In genomic region chr1:54925451-54925934, GRCm38 (mm10) we compare ENCODE assay signal across 8 mouse cellular contexts. TPM values are rescaled to one million over a fixed set of nuclear protein-coding genes. Genes with fewer than 3 reads are reported as not detected.
DNase-seq lines count a peak whose midpoint lies in the region; ATAC-seq and TF ChIP-seq lines count a peak whose summit lies in the region.

No protein-coding gene starts in this region.

- peak overlapping the region; percentile 88 for H3K4me2 ChIP-seq in heart, embryonic 11.5 days
- H3K4me2 ChIP-seq in kidney, postnatal 0 days (ENCODE audit: low read length) = peak overlapping the region; percentile 80

- H3K27ac ChIP-seq in heart, embryonic 11.5 days (ENCODE audit: low read depth, low read length) = peak overlapping the region; percentile 65
- peak overlapping the region; percentile 76 for H3K27ac ChIP-seq in kidney, postnatal 0 days

- H3K9me3 ChIP-seq in heart, embryonic 11.5 days (replicated peaks; ENCODE audit: control insufficient read depth, low read length) = no peaks in the 10 kb centered on the region
- H3K9me3 ChIP-seq in kidney, postnatal 0 days (replicated peaks; ENCODE audit: low read length) = no peaks in the 10 kb centered on the region

- peak overlapping the region; percentile 91 for H3K4me3 ChIP-seq in heart, embryonic 11.5 days (ENCODE audit: low read depth, low read length)
- H3K4me3 ChIP-seq in kidney, postnatal 0 days (replicated peaks; ENCODE audit: low read depth, low read length) = peak overlapping the region; percentile 90

- no peaks in the 10 kb centered on the region for H3K27me3 ChIP-seq in heart, embryonic 11.5 days (ENCODE audit: control insufficient read depth, insufficient read depth, low read length)
- no peaks in the 10 kb centered on the region for H3K27me3 ChIP-seq in kidney, postnatal 0 days (ENCODE audit: insufficient read depth, low read length)

- H3K36me3 ChIP-seq in heart, embryonic 11.5 days (ENCODE audit: control insufficient read depth, insufficient read depth, low read length) = no peaks in the 10 kb centered on the region
- no peaks in the 10 kb centered on the region for H3K36me3 ChIP-seq in kidney, postnatal 0 days (ENCODE audit: insufficient read depth, low read length)

- TF ChIP-seq CTCF in kidney, postnatal 0 days (IDR thresholded peaks at IDR 0.05; ENCODE audit: low read depth) = no peak

- ATAC-seq in heart, embryonic 11.5 days (replicated peaks; ENCODE audit: insufficient number of reproducible peaks, low FRiP score, low TSS enrichment) = peak; percentile 56; the same call in 1 of the 2 replicates
- ATAC-seq in kidney, postnatal 0 days (replicated peaks; ENCODE audit: low FRiP score, low read depth) = peak; percentile 1; the same call in 1 of the 2 replicates
- ATAC-seq in erythroid progenitor cell, adult 5-6 weeks (replicated peaks; ENCODE audit: low FRiP score, poor library complexity, severe bottlenecking) = no peak

- peak overlapping the region; percentile 91 for H3K9ac ChIP-seq in heart, embryonic 11.5 days (ENCODE audit: low read depth, low read length)
- H3K9ac ChIP-seq in kidney, postnatal 0 days (ENCODE audit: low read depth, low read length) = peak overlapping the region; percentile 86

- peaks cover 17% of the 10 kb centered on the region for H3K4me1 ChIP-seq in heart, embryonic 11.5 days (ENCODE audit: control insufficient read depth, insufficient read depth, low read length)
- no peaks in the 10 kb centered on the region; the same call in 1 of the 2 replicates for H3K4me1 ChIP-seq in kidney, postnatal 0 days (replicated peaks; ENCODE audit: insufficient read depth, low read length)

- DNase-seq in retina, embryonic 14.5 days (ENCODE audit: low spot score) = peak; percentile 54
- DNase-seq in retina, postnatal 1 day = no peak
- peak; percentile 35 for DNase-seq in cerebellum, adult 9-10 months
- DNase-seq in kidney, postnatal 0 days (ENCODE audit: low spot score) = no peak
- peak; percentile 47 to 57 for DNase-seq in lung, postnatal 4 days
- peak; percentile 22 for DNase-seq in right cerebral cortex, postnatal 14 days

- WGBS in heart, embryonic 11.5 days (ENCODE audit: insufficient replicate concordance) = 1% methylated on average over 30 of the region's 30 CpGs
- under 1% methylated on average over 30 of the region's 30 CpGs for WGBS in kidney, postnatal 0 days

RNA-seq across cellular contexts. Expression of gene Ankrd44, which starts 0.7 kb away (rescaled TPM):
- 11.1 and 14.0 TPM in 2 replicates for polyA plus RNA-seq in heart, embryonic 11.5 days (2014; fragmentation: Nextera tagmentation; extraction: Ambion mirVana)
- polyA plus RNA-seq in kidney, postnatal 0 days (2015; fragmentation: Nextera tagmentation; extraction: Ambion mirVana) = 4.3 and 4.5 TPM in 2 replicates
- 40.4 and 47.4 TPM in 2 replicates for total RNA-seq in erythroid progenitor cell, adult 5-6 weeks (2015; ENCODE audit: low replicate concordance)
- 13.4 and 18.6 TPM in 2 replicates for total RNA-seq in erythroid progenitor cell, adult 5-6 weeks (2017; ENCODE audit: low replicate concordance)

Comparison
In these comparisons a context has a peak if more than half of its experiments do, and no peak if none do; other contexts are left out.
1. DNase-seq: peak in retina, embryonic 14.5 days (single experiment), cerebellum, adult 9-10 months (single experiment), lung, postnatal 4 days (2 of 2) and right cerebral cortex, postnatal 14 days (single experiment); none in retina, postnatal 1 day (single experiment) and kidney, postnatal 0 days (single experiment).